Mouse (Mus musculus) hindbrain, postnatal 0 days (tissue): ENCODE results near the gene Pcyt1a. TPM values are rescaled to one million over a fixed set of nuclear protein-coding genes. Genes with fewer than 3 reads are reported as not detected.

Experiments used
- ATAC-seq: fragments of 200-750 bp; cut with Nextera tagmentation; 2 replicates; pipeline ENCODE4 v1.8.0; 2017; ENCODE audit warnings: mild to moderate bottlenecking, moderate TSS enrichment, moderate library complexity
- DNase-seq: peaks from one replicate; pipeline ENCODE4 v3.0.0-alpha.2; 2015; ENCODE audit warnings: low spot score
- H3K27ac ChIP-seq: fragments of 300-500 bp; sonication (generic); 2 replicates; pipeline ENCODE4 v1.5.1; 2014; ENCODE audit warnings: mild to moderate bottlenecking
- H3K27me3 ChIP-seq: fragments of 300-500 bp; sonication (generic); 2 replicates; pipeline ENCODE4 v1.6.1; 2014; ENCODE audit warnings: low read length, mixed read lengths; ENCODE audit not compliant: insufficient read depth
- H3K36me3 ChIP-seq: fragments of 300-500 bp; sonication (generic); 2 replicates; pipeline ENCODE4 v1.6.1; 2014; ENCODE audit warnings: low read length, mixed read lengths; ENCODE audit not compliant: insufficient read depth
- H3K4me1 ChIP-seq: fragments of 300-500 bp; sonication (generic); 2 replicates; pipeline ENCODE4 v1.6.1; 2014; ENCODE audit warnings: antibody characterized with exemption, low read length, mixed read lengths; ENCODE audit not compliant: insufficient read depth
- H3K4me2 ChIP-seq: fragments of 300-500 bp; sonication (generic); 2 replicates; pipeline ENCODE4 v1.6.1; 2014; ENCODE audit warnings: low read depth, mild to moderate bottlenecking, low read length, moderate library complexity, mixed read lengths
- H3K4me3 ChIP-seq: fragments of 300-500 bp; sonication (generic); 2 replicates; pipeline ENCODE4 v1.5.1; 2014; ENCODE audit warnings: low read length
- H3K9ac ChIP-seq: fragments of 300-500 bp; sonication (generic); replicated peaks from 2 replicates; pipeline ENCODE4 v1.6.1; 2014; ENCODE audit warnings: mild to moderate bottlenecking, low read length, moderate library complexity, mixed read lengths
- H3K9me3 ChIP-seq: fragments of 300-500 bp; sonication (generic); 2 replicates; pipeline ENCODE4 v1.6.1; 2016; ENCODE audit warnings: low read length, mixed read lengths
- CTCF ChIP-seq: IDR thresholded peaks from 2 replicates; pipeline ENCODE4 v1.5.1; 2016; ENCODE audit warnings: antibody characterized with exemption, control low read depth, low read depth
- WGBS: fragments of 180-500 bp; shearing (Covaris S2); extraction: QIAGEN DNeasy Blood & Tissue Kit; methylation state at CpG from one replicate; pipeline ENCODE4 v1.1.7; 2014; 5-methylcytosine and 5-hydroxymethylcytosine counted together
- polyA plus RNA-seq: library from polyadenylated mRNA; unstranded; fragments of >200 nt; fragmentation: Nextera tagmentation; extraction: Ambion mirVana; gene quantifications from 2 replicates; pipeline ENCODE4 v1.2.1, GENCODE M21; 2015
- total RNA-seq: library from RNA; depleted of rRNA; stranded (reverse); fragments of >200 nt; gene quantifications from 2 replicates; pipeline ENCODE4 v1.2.3, GENCODE M21; 2014

Gene Pcyt1a
- total and polyA plus RNA-seq, 2 experiments from 2014 or later, result 47.6 to 49.3 TPM

DNA sequence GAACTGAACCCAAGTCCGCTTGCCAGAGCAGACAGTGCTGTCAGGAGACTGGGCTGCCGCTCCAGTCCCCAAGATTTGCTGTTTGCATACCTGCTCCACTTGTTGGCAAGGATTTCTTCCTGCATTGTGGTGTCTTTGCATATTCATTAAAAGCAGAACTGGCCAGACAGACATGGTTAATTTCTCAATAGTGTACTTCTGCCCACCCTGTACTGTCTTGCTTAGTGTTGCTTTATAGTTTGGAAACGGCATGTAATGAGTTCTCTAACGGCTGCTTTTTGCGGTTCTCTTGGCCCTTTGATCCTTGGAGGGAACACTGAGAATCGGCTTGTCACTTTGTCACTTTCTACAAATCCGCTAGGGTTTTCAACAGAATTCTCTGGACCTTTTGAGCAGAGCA lies 70.7 kb downstream of the Pcyt1a start:
- Histone ChIP-seq H3K4me1 (no peaks in the 10 kb centered on the region), H3K27ac (no peak overlapping the region), H3K9me3 (no peaks in the 10 kb centered on the region), H3K4me2 (no peak overlapping the region), H3K9ac (no peak overlapping the region), H3K36me3 (no peaks in the 10 kb centered on the region), H3K27me3 (no peaks in the 10 kb centered on the region), H3K4me3 (no peak overlapping the region)
- ATAC-seq (no peak), DNase-seq (no peak)
- 67% methylated on average over 7 of the region's 7 CpGs for WGBS
- no peak for TF ChIP-seq CTCF

DNA sequence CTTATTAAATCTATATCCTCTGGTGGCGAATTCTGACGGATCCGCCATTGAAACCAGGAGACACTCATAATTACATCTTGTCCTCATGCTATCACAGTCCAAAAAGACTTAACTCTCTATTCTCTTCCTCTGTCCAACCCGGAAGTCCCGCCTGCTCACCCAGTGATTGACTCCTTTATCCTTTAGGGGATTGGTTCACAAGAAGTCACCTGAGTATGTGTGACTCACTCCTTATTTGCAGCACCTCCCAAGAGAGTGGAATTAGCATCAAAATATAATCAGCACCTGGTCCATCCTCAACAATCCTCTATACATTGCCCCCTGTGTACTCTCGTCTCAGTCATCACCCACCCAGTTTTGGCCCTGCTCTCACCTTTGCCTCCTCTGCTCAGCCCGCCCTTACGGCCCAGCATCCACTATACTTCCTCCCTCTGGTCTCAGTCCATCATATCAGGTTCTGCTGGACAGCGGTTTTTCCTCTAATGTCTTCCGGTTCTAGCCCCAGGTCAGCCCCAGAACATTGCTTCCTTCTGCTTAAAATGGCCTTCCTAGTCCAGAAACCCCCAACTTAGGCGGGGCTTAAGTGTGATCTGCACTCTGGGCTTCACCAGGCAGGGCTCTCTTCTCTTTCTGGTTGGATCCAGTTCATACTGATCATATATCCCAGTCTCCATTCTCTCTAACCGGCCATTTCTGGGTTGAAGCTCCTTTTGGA lies 72.1 kb downstream of the Pcyt1a start:
- Histone ChIP-seq H3K4me3 (no peak overlapping the region), H3K4me2 (no peak overlapping the region), H3K27me3 (no peaks in the 10 kb centered on the region), H3K9ac (no peak overlapping the region), H3K27ac (no peak overlapping the region), H3K9me3 (no peaks in the 10 kb centered on the region), H3K36me3 (no peaks in the 10 kb centered on the region), H3K4me1 (no peaks in the 10 kb centered on the region)
- ATAC-seq (no peak), DNase-seq (no peak)
- 87% methylated on average over 12 of the region's 12 CpGs for WGBS
- no peak for TF ChIP-seq CTCF

DNA sequence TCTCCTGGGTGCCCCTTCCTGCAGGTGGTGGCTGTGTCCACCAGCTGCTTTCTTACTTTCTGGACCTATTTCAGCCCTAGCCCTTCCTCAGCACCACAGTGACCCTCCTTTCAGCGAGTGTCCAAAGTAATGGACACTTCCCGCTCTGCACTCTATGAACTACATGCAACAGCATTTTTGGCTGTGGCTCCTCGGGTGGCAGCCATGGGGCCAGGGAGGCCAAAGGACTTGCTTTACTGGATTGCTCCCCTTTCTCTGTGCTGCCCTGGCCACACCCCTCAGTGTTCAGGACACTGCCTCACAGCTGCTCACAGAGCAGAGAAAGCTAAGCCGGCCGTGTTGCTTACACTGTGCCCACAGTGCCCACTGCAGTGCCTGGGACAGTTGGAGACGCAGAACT lies 72.9 kb downstream of the Pcyt1a start:
- Histone ChIP-seq H3K27ac (no peak overlapping the region), H3K27me3 (no peaks in the 10 kb centered on the region), H3K4me1 (no peaks in the 10 kb centered on the region), H3K4me3 (no peak overlapping the region), H3K9me3 (no peaks in the 10 kb centered on the region), H3K9ac (no peak overlapping the region), H3K36me3 (no peaks in the 10 kb centered on the region), H3K4me2 (no peak overlapping the region)
- no peak for DNase-seq
- 72% methylated on average over 6 of the region's 6 CpGs for WGBS
- no peak for ATAC-seq
- TF ChIP-seq CTCF, result no peak

DNA sequence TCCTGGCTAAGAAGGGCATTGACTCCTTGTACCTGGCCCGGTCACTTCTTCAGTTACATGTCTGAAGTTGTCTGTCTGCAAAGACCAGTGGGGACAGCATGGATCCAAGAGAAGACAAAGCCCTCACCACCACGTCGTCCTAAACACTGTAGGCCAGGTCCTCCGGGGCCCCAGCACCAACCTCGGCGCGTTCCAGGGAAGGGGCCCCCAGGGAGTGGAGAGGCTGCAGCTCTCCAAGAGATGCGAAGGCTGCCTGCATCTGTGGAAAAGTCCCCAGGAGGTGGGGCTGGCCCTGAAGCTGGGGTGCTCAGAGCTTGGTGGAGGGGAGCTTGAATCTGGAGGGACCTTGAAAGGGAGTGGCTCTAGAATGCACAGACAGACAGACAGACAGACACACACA lies 75.6 kb downstream of the Pcyt1a start:
- H3K4me2 ChIP-seq, result no peak overlapping the region

DNA sequence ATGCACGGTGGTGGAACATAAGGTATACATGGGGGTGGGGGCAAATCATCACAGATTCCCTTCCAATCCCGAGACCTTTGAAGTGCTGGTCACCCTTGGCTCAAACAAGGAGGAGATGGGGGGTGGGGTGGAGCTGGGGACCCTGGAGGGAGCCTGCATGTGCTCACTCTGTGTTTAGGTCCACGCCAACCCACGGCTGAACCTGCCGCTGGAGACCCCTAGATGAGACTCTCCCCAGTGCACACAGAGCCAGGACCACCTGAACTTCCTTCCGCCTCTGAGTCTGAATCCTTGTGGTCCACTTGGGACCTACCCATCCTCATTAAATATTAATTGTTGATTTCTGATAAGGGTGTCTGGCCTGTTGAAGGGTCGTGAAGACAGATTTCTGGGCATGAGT lies 76.1 kb downstream of the Pcyt1a start:
- TF ChIP-seq CTCF, result no peak
- 75% methylated on average over 7 of the region's 7 CpGs for WGBS
- no peaks in the 10 kb centered on the region for H3K36me3 ChIP-seq
- ATAC-seq (no peak), DNase-seq (no peak)
- H3K27ac ChIP-seq, result no peak overlapping the region
- no peak overlapping the region for H3K4me3 ChIP-seq
- H3K27me3 ChIP-seq, result no peaks in the 10 kb centered on the region
- no peak overlapping the region for H3K4me2 ChIP-seq
- H3K9me3 ChIP-seq, result no peaks in the 10 kb centered on the region
- peaks cover 10% of the 10 kb centered on the region; the same call in 1 of the 2 replicates for H3K4me1 ChIP-seq
- H3K9ac ChIP-seq, result no peak overlapping the region

More for the DNA sequence above, 75.6 kb downstream of the Pcyt1a start:
- ATAC-seq, result no peak
- H3K9ac ChIP-seq, result no peak overlapping the region
- H3K4me3 ChIP-seq, result no peak overlapping the region
- no peaks in the 10 kb centered on the region for H3K36me3 ChIP-seq
- no peaks in the 10 kb centered on the region for H3K9me3 ChIP-seq
- no peak for TF ChIP-seq CTCF
- WGBS, result 84% methylated on average over 8 of the region's 8 CpGs
- DNase-seq, result no peak
- no peaks in the 10 kb centered on the region for H3K27me3 ChIP-seq
- no peak overlapping the region for H3K27ac ChIP-seq
- peaks cover 7% of the 10 kb centered on the region; the same call in 1 of the 2 replicates for H3K4me1 ChIP-seq

DNA sequence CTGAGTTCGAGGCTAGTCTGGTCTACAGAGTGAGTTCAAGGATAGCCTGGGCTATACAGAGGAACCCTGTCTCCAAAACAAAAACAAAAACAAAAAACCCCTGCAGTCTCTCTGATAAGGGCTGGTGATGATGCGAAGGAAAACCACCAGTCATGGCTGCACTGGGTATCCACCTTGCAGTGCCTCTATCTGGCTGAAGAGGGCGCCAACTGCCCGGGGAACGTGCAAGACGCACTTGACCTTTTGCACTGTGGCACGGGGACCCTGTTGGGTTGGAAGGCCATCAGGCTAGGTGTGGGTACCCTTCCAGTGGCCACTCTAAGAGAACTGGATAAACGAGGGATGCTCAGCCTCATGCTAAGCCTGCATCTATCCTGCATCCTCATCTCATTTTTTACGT lies 76.7 kb downstream of the Pcyt1a start:
- H3K4me3 ChIP-seq, result no peak overlapping the region
- ATAC-seq, result no peak
- peak; percentile 46 for DNase-seq
- peaks cover 10% of the 10 kb centered on the region; the same call in 1 of the 2 replicates for H3K4me1 ChIP-seq
- H3K36me3 ChIP-seq, result no peaks in the 10 kb centered on the region
- 22% methylated on average over 9 of the region's 9 CpGs for WGBS
- no peak overlapping the region for H3K4me2 ChIP-seq
- TF ChIP-seq CTCF, result peak; percentile 85
- no peak overlapping the region for H3K27ac ChIP-seq
- H3K9me3 ChIP-seq, result no peaks in the 10 kb centered on the region
- H3K9ac ChIP-seq, result no peak overlapping the region
- H3K27me3 ChIP-seq, result no peaks in the 10 kb centered on the region

DNA sequence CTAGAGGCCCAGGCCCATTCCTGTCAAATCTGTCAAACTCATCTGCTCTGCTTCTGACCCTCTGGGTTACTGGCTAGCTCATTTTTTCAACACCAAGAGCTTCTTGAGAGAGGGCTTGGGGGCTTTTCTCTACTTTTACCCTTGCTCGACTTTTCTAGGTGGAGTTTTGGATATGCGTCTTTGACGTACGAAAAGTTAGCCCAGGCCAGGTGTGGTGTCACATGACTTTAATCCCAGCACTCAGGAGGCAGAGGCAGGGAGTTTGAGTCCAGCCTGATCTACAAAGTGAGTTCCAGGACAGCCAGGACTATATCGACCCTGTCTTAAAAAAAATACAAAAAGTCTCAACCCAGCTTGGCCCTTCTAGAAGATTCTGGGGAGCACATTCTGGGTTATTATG lies 77.3 kb downstream of the Pcyt1a start:
- H3K4me2 ChIP-seq, result no peak overlapping the region
- H3K36me3 ChIP-seq, result no peaks in the 10 kb centered on the region
- no peak overlapping the region for H3K27ac ChIP-seq
- H3K9me3 ChIP-seq, result no peaks in the 10 kb centered on the region
- H3K4me3 ChIP-seq, result no peak overlapping the region
- no peaks in the 10 kb centered on the region for H3K27me3 ChIP-seq
- TF ChIP-seq CTCF, result no peak
- no peak overlapping the region for H3K9ac ChIP-seq
- WGBS, result 88% methylated on average over 5 of the region's 5 CpGs
- H3K4me1 ChIP-seq, result peaks cover 10% of the 10 kb centered on the region; the same call in 1 of the 2 replicates
- ATAC-seq (no peak), DNase-seq (no peak)
